Mouse (Mus musculus): Measurements from ENCODE around the gene Gdf9. TPM values are rescaled to one million over a fixed set of nuclear protein-coding genes. Genes with fewer than 3 reads are reported as not detected.

The Gdf9 gene
- polyA plus RNA-seq, 2 experiments from 2014 or later: 0.37 TPM; not detected in 1

DNA sequence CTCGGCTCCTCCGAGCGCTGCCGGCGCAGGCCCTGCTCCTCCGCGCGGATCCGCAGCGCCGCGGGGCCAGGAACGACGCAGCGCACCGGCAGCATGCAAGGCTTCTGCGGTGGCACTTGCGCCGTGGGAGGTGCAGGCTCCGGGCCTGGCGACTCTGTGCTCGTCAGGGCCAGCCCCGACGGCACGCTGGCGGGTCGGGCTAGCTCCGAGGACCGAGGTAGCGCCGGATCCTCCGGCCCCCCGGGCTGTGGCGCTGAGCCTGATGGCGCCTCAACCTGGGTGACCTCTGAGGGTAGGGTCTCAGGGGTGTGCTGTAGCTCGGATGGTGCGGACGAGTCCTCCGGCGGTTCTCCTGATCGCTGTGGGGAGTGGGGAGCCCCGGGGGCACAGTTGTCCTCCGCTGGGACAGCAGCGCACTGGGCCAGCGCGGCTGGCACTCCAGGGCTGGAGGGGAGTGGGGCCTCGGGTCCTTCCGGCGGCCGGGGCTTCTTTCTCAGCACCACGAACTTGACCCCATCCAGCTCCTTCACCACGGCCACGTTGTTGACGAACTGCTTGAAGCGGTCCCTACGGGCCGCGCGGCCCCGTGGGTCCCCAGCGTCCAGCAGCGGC lies 48.5 kb downstream of the Gdf9 start:
- no peak for ATAC-seq

DNA sequence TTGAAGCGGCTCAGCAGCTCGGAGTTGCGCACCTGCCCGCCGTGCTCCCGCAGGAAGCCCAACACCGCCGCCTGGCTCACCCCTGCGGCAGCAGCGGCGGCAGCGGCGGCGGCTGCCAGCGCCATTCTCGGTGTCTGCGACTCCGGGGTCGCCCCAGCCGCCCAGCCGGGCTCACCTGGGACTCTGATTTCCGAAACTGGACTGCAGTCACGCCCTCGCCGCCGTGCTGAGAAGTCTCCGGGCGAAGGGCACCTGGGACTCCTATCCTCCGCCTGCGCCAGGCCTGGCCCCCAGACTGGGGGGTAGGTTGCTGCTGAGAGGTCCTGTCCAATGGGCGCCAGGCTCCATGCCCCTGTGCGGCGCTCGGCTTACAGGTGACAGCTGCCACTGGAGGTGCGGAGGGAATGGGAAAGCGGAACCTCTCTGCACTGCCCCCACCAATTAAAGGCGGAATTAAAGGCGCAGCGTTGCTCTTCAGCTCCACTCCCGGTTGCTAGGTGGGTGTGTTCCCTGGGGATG lies 49.0 kb downstream of the Gdf9 start, which contains the start of the genes Gm9945 and Sowaha:
TSS of gene Gm9945 (plus strand) at position 384 of the 519 bp plus-strand sequence.
TSS of gene Sowaha (minus strand) at position 492 of the 519 bp plus-strand sequence.
- no peak for ATAC-seq

DNA sequence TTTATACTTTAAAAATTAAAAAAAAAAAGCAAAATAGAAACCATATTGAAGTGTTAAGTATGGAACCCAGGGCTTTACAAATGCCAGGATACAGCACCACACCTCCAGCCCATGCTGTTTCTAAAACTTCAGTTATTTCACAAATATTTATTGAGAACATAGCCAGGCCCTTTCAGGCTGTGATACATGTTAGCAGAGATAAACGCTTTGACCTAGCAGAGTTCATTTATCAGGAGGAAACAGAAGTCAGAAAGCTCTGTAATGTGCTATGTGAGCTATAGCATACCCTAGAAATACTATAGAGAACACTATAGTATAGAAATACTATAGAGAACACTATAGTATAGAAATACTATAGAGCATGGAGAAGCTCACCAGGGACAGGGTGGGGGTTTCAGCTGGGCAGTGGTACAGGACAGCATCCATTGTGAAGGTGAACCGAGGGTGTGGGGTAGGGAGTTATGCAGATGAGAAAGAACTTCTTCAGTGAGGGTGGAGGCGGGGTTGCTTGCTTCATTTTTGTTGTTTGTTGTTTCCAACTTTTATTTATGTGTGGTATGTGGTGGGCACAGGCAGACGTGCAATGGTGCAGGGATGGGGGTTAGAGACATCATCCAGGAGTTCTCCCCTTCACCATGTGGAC lies 50.4 kb downstream of the Gdf9 start:
- ATAC-seq: no peak

DNA sequence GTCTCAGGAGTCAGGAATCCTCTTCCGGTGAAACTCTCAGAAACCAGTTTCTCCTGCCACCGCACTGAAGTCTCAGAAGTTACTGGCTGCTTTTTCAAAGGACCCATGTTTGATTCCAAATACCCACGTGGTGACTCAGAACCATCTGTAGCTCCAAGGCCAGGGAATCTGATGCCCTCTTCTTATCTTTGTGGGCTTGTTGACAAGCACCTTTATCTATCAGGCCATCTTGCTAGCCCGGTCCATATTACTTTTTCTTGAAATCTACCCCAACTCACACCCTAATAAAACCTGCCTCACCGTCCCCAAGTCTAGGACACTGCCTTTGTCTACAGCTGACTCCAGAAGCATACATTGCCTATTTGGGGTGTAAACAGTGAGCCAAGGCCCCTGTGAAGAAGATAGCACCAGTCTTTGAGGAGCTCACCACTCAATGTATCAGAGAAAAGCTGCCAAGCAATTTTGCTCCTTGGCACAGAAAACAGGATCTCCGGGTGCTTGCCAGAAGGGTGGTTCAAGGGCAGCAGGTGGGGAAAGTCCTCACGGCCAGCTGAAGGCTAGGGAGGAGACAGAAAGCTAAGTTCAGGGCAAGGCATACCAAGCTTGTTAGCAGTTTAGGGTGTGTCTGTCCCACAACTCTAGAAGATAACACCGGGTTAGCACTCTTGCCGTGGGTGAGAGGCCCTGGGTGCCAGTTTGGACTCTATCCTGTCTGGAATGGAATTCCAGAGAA lies 52.5 kb downstream of the Gdf9 start:
- ATAC-seq: no peak

DNA sequence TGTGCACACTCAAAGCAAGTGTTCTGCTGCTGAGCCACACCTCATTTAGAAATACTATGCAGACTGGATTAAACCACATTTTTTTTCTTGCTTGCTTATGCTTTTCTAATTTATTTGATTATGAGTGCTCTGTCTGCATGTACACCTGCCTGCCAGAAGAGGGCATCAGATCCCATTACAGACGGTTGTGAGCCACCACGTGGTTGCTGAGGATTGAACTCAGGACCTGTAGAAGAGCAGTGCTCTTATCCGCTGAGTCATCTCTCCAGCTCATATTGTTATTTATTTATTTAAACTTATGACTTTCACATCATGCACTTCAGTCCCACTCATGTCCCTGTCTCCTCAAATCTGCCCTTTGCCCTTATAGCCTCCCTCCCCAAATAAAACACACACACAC lies 54.9 kb downstream of the Gdf9 start:
- no peak for ATAC-seq

DNA sequence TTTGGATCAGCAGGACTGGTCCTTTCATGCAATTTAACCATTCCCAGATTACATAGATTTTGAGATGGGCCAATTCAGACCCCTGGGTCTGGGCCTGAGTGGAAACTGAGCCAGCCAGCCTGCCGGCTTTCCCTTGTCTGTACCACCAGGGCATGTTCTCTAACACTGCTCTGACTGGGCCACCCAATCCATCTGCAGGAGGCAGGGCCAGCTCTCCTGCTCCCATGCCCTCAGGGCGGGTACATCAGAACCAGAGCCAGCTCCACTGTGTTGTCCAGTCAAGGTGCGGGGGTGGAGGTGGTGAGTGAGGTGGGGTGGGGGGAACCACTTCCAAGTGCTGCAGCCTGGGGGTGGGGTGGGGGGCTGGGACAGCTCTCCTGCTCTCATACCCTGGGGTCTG lies 55.5 kb downstream of the Gdf9 start:
- ATAC-seq: no peak

DNA sequence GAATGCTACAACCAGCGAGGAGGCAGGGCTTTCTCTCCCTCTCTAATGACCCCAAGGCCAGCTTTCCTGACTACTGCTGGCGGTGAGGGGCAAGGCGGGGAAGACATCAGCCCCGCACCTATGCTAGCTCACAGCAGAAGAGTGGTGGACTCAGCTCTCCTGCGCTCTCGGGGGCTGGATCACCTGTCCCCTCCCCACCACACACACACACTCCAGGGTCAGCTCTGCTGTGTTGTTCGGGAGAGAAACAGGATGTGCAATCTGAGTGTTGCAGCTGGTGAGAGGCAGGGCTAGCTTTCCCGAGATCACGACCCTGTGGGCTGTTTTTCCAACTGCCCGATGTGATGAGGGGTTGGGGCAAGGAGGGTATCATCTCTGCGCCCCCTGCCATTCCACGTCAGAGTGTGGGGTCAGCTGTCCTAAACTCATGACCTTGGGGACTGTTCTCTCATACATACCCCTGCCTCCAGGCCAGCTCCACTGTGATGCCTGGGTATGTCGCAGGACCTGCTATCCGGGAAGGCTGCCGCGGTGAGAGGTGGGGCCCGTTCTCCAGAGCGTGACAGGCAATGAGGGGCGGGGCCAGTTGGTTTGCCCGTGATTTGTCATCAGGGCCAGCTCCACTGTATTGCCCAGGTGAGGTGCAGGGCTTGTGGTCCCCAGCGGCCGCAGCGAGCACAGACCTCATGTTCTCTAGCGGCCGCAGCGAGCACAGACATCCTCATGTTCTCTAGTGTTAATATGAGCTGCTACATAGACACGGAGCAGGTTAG lies 56.2 kb downstream of the Gdf9 start:
- ATAC-seq: no peak

Other genes starting within 250 kb of the Gdf9 start
- gene Hspa4, start 130.6 kb upstream of the Gdf9 start, polyA plus RNA-seq (2017; shearing (Covaris generic)): 10 to 100 TPM; 22.3 to 33.7 TPM
- gene Zcchc10, start 106.3 kb upstream of the Gdf9 start, polyA plus RNA-seq (2017; shearing (Covaris generic)): 10 to 100 TPM; 25.2 to 27.5 TPM
- gene Aff4, start 80.2 kb upstream of the Gdf9 start, polyA plus RNA-seq (2017; shearing (Covaris generic)): 10 to 100 TPM in 1 of 2 experiments, 1 to 10 TPM in 1; 9.6 to 16.4 TPM
- gene Leap2, start 7.9 kb upstream of the Gdf9 start, polyA plus RNA-seq (2017; shearing (Covaris generic)): not detected
- gene Uqcrq, start 192 bp upstream of the Gdf9 start, polyA plus RNA-seq (2017; shearing (Covaris generic)): 100 to 1,000 TPM; 427 to 519 TPM
- gene Gm10447, start 26.1 kb downstream of the Gdf9 start, polyA plus RNA-seq (2017; shearing (Covaris generic)): under 1 TPM in 1 of 2 experiments, not detected in 1; 0.33 TPM
- under 1 TPM in 1 of 2 experiments, not detected in 1; 0.36 TPM for gene Shroom1, start 26.2 kb downstream of the Gdf9 start, polyA plus RNA-seq (2017; shearing (Covaris generic))
- not detected for gene Gm9837, start 39.5 kb downstream of the Gdf9 start, polyA plus RNA-seq (2017; shearing (Covaris generic))
- not detected for gene Gm9945, start 49.1 kb downstream of the Gdf9 start, polyA plus RNA-seq (2017; shearing (Covaris generic))
- not detected for gene Sowaha, start 49.3 kb downstream of the Gdf9 start, polyA plus RNA-seq (2017; shearing (Covaris generic))
- gene Sept8, start 88.2 kb downstream of the Gdf9 start, polyA plus RNA-seq (2017; shearing (Covaris generic)): 1 to 10 TPM; 1.0 to 1.4 TPM
- 1 to 10 TPM; 5.9 to 7.8 TPM for gene Kif3a, start 136.4 kb downstream of the Gdf9 start, polyA plus RNA-seq (2017; shearing (Covaris generic))
- 10 to 100 TPM in 1 of 2 experiments, 1 to 10 TPM in 1; 8.8 to 10.4 TPM for gene Il4, start 187.6 kb downstream of the Gdf9 start, polyA plus RNA-seq (2017; shearing (Covaris generic))
- not detected for gene Il13, start 203.7 kb downstream of the Gdf9 start, polyA plus RNA-seq (2017; shearing (Covaris generic))